Mouse (Mus musculus) intestine, embryonic 15.5 days (tissue): ENCODE measurements at regions not wholly inside any gene's neighbourhood (a gene's known extent, or its start where the extent isn't known, plus 50 kb on each side); places are given as distances from the start of the nearest gene placed in this dataset.
A peak's percentile ranks its signal among the peaks of the same experiment; 100 is the strongest.

Experiments
- ATAC-seq: fragments of 200-750 bp; cut with Nextera tagmentation; 2 replicates; pipeline ENCODE4 v1.8.0; 2017; ENCODE audit warnings: moderate TSS enrichment, moderate library complexity
- H3K27ac ChIP-seq: fragments of 300-500 bp; sonication (generic); 2 replicates; pipeline ENCODE4 v1.5.1; 2015; ENCODE audit warnings: mild to moderate bottlenecking, inconsistent platforms
- H3K27me3 ChIP-seq: fragments of 300-500 bp; sonication (generic); replicated peaks from 2 replicates; pipeline ENCODE4 v1.6.1; 2015; ENCODE audit warnings: inconsistent platforms
- H3K36me3 ChIP-seq: fragments of 300-500 bp; sonication (generic); 2 replicates; pipeline ENCODE4 v1.6.1; 2015; ENCODE audit warnings: inconsistent platforms
- H3K4me1 ChIP-seq: fragments of 300-500 bp; sonication (generic); replicated peaks from 2 replicates; pipeline ENCODE4 v1.6.1; 2015; ENCODE audit warnings: inconsistent platforms
- H3K4me2 ChIP-seq: fragments of 300-500 bp; sonication (generic); replicated peaks from 2 replicates; pipeline ENCODE4 v1.6.1; 2015; ENCODE audit warnings: mild to moderate bottlenecking, inconsistent platforms
- H3K4me3 ChIP-seq: fragments of 300-500 bp; sonication (generic); replicated peaks from 2 replicates; pipeline ENCODE4 v1.5.1; 2015; ENCODE audit warnings: inconsistent platforms
- H3K9ac ChIP-seq: fragments of 300-500 bp; sonication (generic); 2 replicates; pipeline ENCODE4 v1.6.1; 2015; ENCODE audit warnings: inconsistent platforms
- H3K9me3 ChIP-seq: fragments of 300-500 bp; sonication (generic); 2 replicates; pipeline ENCODE4 v1.6.1; 2016; ENCODE audit warnings: inconsistent platforms
- WGBS: fragments of 180-500 bp; shearing (Covaris S2); methylation state at CpG from one replicate; pipeline ENCODE4 v1.1.7; 2015; 5-methylcytosine and 5-hydroxymethylcytosine counted together

GRCm38 (mm10) chr5:46278190-46278589 lies 420.8 kb upstream of the Lcorl start:
- Histone ChIP-seq H3K4me2 (no peak overlapping the region), H3K4me1 (no peaks in the 10 kb centered on the region), H3K9me3 (no peaks in the 10 kb centered on the region), H3K4me3 (no peak overlapping the region), H3K27ac (no peak overlapping the region), H3K27me3 (no peaks in the 10 kb centered on the region), H3K36me3 (no peaks in the 10 kb centered on the region), H3K9ac (no peak overlapping the region)
- ATAC-seq, result no peak

GRCm38 (mm10) chr5:46256730-46257129 lies 399.3 kb upstream of the Lcorl start:
- no peaks in the 10 kb centered on the region for H3K27me3 ChIP-seq
- no peaks in the 10 kb centered on the region for H3K9me3 ChIP-seq
- no peak overlapping the region for H3K4me2 ChIP-seq
- WGBS, result 80% methylated on average over 6 of the region's 6 CpGs
- ATAC-seq, result peak; percentile 63
- H3K4me1 ChIP-seq, result no peaks in the 10 kb centered on the region
- no peaks in the 10 kb centered on the region for H3K36me3 ChIP-seq
- no peak overlapping the region for H3K4me3 ChIP-seq
- H3K9ac ChIP-seq, result no peak overlapping the region
- no peak overlapping the region for H3K27ac ChIP-seq

DNA sequence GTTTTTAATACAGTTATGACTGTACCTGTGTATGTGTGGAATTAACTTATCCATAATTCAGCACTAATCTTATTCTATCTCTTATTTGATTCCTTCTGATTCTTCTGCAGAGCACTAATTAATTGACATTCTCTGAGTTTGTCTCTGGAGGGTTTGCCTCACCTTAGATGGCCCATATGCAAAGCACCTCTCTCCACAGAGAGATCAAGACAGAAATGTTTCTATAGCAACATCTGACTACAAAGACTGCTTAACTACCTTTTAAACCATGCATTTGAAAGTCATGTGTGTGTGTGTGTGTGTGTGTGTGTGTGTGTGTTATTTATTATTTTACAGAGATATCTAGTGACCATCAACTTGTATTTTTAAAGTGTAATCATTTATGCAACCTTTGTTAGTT lies 396.5 kb upstream of the Lcorl start:
- no peak for ATAC-seq
- Histone ChIP-seq H3K27me3 (no peaks in the 10 kb centered on the region), H3K36me3 (no peaks in the 10 kb centered on the region), H3K4me1 (no peaks in the 10 kb centered on the region), H3K9ac (no peak overlapping the region), H3K4me2 (no peak overlapping the region), H3K27ac (no peak overlapping the region), H3K9me3 (no peaks in the 10 kb centered on the region), H3K4me3 (no peak overlapping the region)

DNA sequence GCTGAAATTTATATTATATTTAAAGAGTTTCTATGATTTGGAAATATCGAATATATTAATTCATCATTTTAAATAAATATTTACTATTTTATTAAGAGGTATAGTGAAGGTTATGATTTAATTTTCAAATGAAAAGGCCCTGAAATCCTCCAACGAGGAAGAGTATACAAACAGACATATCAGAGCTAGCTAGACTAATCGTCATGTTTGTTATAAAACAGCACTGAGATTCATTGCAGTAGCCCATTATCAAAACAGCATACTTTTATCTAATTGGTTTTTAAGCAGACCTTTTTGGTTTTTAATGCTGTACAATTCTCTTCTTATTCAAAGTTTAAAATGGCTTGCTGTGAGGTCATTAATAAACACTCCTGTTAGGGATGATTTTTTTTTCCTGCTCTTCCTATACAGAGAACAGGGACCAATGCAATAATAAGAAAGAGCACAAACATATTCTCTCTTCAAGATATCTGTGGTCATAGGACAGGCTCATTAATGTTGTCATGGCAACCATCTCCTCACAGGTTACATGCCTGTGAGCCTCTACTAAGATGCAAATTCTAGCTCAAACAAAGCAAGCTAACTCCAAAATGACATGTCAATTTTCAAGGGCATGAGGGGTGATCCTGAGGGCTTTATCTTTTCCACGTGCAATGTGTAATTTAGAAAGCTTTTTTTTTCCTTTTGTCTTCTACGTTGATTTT lies 378.1 kb upstream of the Lcorl start:
- Histone ChIP-seq H3K27me3 (no peaks in the 10 kb centered on the region), H3K9ac (no peak overlapping the region), H3K9me3 (no peaks in the 10 kb centered on the region), H3K4me3 (no peak overlapping the region), H3K27ac (no peak overlapping the region), H3K36me3 (no peaks in the 10 kb centered on the region), H3K4me1 (no peaks in the 10 kb centered on the region), H3K4me2 (no peak overlapping the region)
- 69% methylated on average over 5 of the region's 5 CpGs for WGBS
- no peak for ATAC-seq

DNA sequence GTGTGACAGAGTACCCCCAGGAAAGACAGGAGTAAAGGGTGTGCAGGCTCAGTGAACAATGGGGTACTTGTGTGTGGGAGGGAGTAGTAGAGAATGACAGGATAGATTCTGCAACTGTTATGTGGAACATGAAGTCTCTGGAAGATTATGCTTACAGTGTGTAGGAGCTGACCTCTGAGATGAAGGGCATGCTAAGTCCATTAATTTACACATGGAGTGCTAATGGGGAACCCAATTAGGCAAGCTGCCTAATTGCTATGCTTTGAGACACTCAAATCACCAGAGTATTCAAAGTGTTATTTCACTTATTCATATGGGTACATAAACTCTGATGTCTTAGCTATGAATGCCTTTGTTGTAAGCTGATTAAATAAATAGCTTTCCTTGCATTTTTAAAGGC lies 375.4 kb upstream of the Lcorl start:
- no peaks in the 10 kb centered on the region for H3K36me3 ChIP-seq
- H3K4me3 ChIP-seq, result no peak overlapping the region
- H3K4me1 ChIP-seq, result no peaks in the 10 kb centered on the region
- ATAC-seq, result no peak
- H3K9me3 ChIP-seq, result no peaks in the 10 kb centered on the region
- H3K4me2 ChIP-seq, result no peak overlapping the region
- H3K9ac ChIP-seq, result no peak overlapping the region
- H3K27ac ChIP-seq, result no peak overlapping the region
- H3K27me3 ChIP-seq, result no peaks in the 10 kb centered on the region

- H3K36me3 ChIP-seq, result no peaks in the 10 kb centered on the region
- no peak overlapping the region for H3K27ac ChIP-seq
- no peaks in the 10 kb centered on the region for H3K4me1 ChIP-seq
- no peak overlapping the region for H3K4me2 ChIP-seq
- H3K9me3 ChIP-seq, result no peaks in the 10 kb centered on the region
- H3K27me3 ChIP-seq, result no peaks in the 10 kb centered on the region
- ATAC-seq, result no peak
- 69% methylated on average over 3 of the region's 3 CpGs for whole genome bisulfite sequencing
- no peak overlapping the region for H3K9ac ChIP-seq
- no peak overlapping the region for H3K4me3 ChIP-seq
These were observed 371.3 kb upstream of the Lcorl start for GRCm38 (mm10) chr5:46228667-46229066.

GRCm38 (mm10) chr5:46212845-46213468 lies 355.5 kb upstream of the Lcorl start:
- Histone ChIP-seq H3K4me2 (no peak overlapping the region), H3K4me3 (no peak overlapping the region), H3K27me3 (no peaks in the 10 kb centered on the region), H3K9me3 (no peaks in the 10 kb centered on the region), H3K27ac (no peak overlapping the region), H3K9ac (no peak overlapping the region), H3K4me1 (no peaks in the 10 kb centered on the region; the same call in 1 of the 2 replicates), H3K36me3 (no peaks in the 10 kb centered on the region)
- no peak for ATAC-seq
- 58% methylated on average over 4 of the region's 4 CpGs for WGBS

- peak; percentile 63 for ATAC-seq
- Histone ChIP-seq H3K4me2 (no peak overlapping the region), H3K27ac (no peak overlapping the region), H3K9ac (no peak overlapping the region), H3K4me1 (no peaks in the 10 kb centered on the region; the same call in 1 of the 2 replicates), H3K9me3 (no peaks in the 10 kb centered on the region), H3K36me3 (no peaks in the 10 kb centered on the region), H3K4me3 (no peak overlapping the region), H3K27me3 (no peaks in the 10 kb centered on the region)
- WGBS, result 46% methylated on average over 2 of the region's 2 CpGs
These were observed 351.7 kb upstream of the Lcorl start for GRCm38 (mm10) chr5:46209076-46209475.

DNA sequence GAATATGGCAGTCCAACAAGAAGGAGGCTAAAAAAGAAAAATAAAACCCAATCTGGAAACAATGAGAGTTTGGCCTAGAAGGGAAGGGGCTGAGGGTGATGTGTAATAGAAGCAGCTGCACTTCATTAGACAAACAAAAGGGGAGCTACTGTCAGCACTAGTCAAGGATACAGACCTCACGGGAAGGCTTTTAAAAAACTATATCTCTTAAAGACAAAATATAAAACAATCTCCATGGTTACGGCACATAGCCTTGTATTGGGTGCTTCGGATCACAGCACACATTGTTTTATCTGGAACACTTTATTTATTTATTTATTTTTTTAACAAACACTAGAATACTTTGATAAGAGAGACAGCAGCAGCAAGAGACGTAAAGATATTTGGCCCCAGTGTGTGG lies 346.3 kb upstream of the Lcorl start:
- Histone ChIP-seq H3K4me1 (no peaks in the 10 kb centered on the region), H3K9ac (no peak overlapping the region), H3K27ac (no peak overlapping the region), H3K4me2 (no peak overlapping the region), H3K9me3 (no peaks in the 10 kb centered on the region), H3K27me3 (no peaks in the 10 kb centered on the region), H3K4me3 (no peak overlapping the region), H3K36me3 (no peaks in the 10 kb centered on the region)
- 77% methylated on average over 4 of the region's 4 CpGs for WGBS
- no peak for ATAC-seq

- WGBS, result 88% methylated on average over 2 of the region's 2 CpGs
- Histone ChIP-seq H3K36me3 (no peaks in the 10 kb centered on the region), H3K4me3 (no peak overlapping the region), H3K9ac (no peak overlapping the region), H3K27ac (no peak overlapping the region), H3K27me3 (no peaks in the 10 kb centered on the region), H3K9me3 (no peaks in the 10 kb centered on the region), H3K4me2 (no peak overlapping the region), H3K4me1 (no peaks in the 10 kb centered on the region)
- ATAC-seq, result no peak
These were observed 345.0 kb upstream of the Lcorl start for GRCm38 (mm10) chr5:46202457-46202772.

DNA sequence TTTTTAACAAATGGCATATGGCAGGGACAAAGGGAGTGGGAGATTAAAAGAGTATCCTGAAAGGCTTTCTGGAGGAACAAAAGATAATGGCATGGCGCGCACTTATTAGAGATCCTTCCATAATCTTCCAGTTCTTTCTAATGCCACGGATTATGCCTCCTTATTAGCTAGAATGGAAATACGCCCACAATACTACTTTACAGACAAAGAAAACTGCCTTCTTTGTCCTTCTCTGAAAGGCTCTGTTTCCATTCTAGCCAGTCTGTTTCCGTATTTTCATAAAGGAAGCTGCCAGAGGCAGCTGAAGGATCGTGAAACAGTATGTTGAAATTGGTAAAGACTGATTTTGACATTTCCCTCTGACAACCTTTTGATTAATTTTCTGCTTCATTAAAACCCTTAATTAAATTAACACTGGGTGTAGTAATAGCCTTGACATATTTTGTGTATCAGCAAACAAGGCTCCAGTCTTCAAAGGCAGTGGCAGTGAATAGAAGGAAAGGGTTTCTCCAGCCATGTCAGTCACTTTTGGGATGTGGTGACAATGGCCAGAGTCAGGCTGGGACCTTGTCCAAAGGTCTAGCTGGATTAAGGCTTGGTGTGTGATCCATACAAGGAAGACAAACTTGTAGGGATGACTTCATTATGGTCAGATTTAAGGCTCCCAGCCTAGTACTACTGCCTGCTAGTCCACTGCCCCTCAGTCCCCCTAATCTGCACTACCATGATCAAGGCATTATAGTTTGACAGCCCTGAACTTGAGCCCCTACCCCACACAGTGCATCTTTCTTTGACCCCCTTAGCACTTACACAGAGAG lies 344.4 kb upstream of the Lcorl start:
- no peaks in the 10 kb centered on the region for H3K36me3 ChIP-seq
- H3K9me3 ChIP-seq, result no peaks in the 10 kb centered on the region
- H3K4me3 ChIP-seq, result no peak overlapping the region
- H3K4me2 ChIP-seq, result no peak overlapping the region
- H3K27me3 ChIP-seq, result no peaks in the 10 kb centered on the region
- 85% methylated on average over 6 of the region's 6 CpGs for WGBS
- no peak overlapping the region for H3K9ac ChIP-seq
- H3K27ac ChIP-seq, result no peak overlapping the region
- H3K4me1 ChIP-seq, result no peaks in the 10 kb centered on the region
- ATAC-seq, result no peak

DNA sequence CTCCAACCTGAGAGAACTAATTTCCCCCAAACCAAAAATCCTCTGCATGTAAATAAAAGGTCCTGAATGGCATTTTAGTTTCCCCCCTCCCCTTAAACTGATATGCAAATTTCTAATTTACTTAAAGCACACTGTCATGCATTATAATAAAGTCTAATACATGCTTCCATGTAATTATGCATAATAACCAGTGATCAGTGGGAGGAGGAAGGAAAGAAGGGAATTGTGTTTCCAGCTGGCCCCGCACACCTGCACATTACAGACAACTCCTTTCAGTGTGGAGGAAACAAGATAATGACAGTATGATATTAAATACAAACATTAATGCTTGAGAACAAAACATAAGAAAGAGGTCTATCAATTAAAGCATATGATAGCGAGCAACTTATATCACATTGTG lies 329.5 kb upstream of the Lcorl start:
- Histone ChIP-seq H3K4me1 (no peaks in the 10 kb centered on the region), H3K27me3 (no peaks in the 10 kb centered on the region), H3K27ac (no peak overlapping the region), H3K4me3 (no peak overlapping the region), H3K9ac (no peak overlapping the region), H3K36me3 (no peaks in the 10 kb centered on the region), H3K4me2 (no peak overlapping the region), H3K9me3 (no peaks in the 10 kb centered on the region)
- no peak for ATAC-seq
- 90% methylated on average over 2 of the region's 2 CpGs for WGBS

GRCm38 (mm10) chr5:46182157-46182556 lies 324.7 kb upstream of the Lcorl start:
- Histone ChIP-seq H3K9ac (no peak overlapping the region), H3K4me2 (no peak overlapping the region), H3K4me1 (no peaks in the 10 kb centered on the region), H3K27ac (no peak overlapping the region), H3K4me3 (no peak overlapping the region), H3K9me3 (no peaks in the 10 kb centered on the region), H3K36me3 (no peaks in the 10 kb centered on the region), H3K27me3 (no peaks in the 10 kb centered on the region)
- peak; percentile 93 for ATAC-seq
- WGBS, result 54% methylated on average over 2 of the region's 2 CpGs
